Mouse (Mus musculus) brain, adult 2 months (tissue): ENCODE measurements around the gene Pdia6.

Experiments
- DNase-seq: peaks from one replicate; pipeline ENCODE4 v3.0.0; 2011; ENCODE audit warnings: low read depth, low spot score

The Pdia6 gene

DNA sequence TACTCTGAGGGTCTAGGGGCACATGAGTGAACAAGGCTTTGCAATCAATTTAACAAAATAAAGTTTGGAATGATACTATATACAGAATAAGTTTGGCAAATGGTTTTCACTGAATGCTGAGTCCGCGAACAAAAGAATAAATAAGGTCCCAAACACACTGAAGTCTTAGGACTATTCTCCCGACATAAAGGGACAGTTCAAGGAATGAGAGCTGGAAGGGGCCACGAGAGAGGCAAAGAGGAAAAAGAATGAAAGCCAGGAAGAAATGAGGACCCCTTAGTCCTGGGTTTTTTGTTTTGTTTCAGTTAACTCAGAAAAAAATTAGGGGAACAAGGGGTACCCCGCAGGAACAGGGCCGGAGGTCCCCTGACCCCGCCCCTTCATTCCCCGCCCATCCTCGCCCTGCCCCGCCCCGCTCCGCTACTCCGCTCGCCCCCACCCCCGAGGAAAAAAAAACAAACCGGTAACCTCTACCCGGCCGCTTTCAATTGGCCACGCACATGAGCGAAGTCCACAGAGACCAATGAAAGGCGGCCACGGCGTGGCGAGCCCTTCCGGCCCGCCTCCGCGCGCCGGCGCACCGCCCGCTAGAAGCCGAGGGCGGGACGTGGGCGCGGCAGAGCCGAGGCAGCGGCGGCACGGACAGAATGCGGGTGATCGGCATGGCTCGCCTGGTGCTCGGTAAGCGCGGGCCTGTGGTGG is at the start of gene Pdia6:
Pdia6 (plus strand) TSS at position 575 of the 702 bp plus-strand sequence.
- DNase-seq, result peak; percentile 98

DNA sequence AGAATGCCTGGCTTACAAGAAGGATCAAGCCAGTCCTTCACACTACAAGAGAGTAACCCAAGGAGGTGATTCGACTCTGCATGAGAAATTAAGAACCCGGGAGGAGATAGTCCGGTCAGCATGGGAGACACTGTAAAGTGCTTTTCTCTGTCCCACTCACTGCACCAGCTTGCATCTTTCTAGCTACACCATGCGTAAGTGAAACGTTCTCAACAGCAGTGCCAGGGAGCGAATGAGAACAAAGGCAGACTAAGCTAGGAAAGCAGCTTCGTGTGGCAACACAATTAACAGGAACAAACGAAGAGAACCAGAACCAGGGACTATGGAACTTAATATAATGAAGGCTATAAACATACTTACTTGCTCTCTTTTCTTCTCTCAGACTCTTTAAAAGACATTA is 48.0 kb upstream of the Pdia6 start:
- DNase-seq, result no peak

DNA sequence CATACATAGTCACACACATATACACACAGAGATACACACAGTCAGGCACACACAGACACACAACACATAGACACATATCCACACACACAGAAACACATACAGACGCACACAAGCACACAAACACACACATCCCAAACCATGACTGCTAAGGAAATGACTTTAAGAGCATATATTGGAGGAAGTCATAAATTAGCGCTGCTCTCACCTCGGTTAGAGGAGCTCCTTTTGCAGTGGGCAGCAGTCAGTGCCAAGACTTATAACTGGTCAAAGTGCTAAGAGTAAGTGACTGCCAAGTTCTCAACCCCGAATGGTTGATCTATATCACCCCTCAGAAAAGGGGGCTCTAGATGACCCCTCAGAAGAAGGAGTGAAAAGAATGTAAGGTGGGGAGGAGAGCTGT is 47.2 kb upstream of the Pdia6 start:
- DNase-seq, result no peak

DNA sequence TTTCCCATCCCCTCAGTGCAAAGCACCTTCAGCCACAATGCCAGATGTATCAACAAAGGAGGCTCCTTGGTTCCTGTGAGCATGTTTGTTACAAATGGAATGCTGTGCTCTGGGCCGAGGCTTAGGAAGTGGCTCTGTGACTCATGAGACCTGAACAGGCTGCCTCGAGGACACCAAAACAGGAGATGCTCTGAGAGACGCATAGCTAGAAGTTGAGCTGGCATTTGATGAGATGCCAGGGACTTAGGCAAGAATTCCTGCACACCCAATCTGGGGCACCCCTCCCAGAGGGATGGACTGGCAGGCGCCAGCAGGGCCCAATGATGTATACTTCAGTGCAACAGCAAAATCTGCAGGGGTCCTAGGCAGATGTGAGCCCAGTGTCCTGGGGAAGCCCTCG is 45.7 kb upstream of the Pdia6 start:
- peak; percentile 58 for DNase-seq

DNA sequence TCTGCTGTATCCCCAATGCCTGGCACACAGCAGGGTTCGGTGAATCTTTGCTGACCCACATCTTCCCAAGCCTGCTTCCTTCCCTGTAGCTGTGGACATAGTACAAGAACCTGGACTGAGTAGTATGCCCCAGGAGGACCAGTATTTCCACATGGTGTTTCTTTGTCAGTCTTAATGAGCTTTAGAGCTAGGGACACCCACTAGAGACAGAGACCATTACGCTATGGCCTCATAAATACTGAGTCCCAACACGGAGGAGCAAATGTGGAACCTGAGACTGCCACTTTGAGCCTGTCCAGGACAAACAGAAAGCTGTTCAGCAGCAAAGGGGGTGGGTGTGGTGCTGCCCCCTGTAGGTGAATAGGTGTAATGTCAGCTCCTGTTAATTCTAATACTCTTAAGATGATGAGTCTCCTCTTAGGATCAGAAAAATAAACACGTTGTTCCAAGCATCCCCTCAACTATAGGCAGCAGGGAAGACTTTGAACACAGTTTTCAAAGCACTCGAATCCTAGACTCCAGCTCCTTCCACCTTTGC is 44.4 kb upstream of the Pdia6 start:
- no peak for DNase-seq

DNA sequence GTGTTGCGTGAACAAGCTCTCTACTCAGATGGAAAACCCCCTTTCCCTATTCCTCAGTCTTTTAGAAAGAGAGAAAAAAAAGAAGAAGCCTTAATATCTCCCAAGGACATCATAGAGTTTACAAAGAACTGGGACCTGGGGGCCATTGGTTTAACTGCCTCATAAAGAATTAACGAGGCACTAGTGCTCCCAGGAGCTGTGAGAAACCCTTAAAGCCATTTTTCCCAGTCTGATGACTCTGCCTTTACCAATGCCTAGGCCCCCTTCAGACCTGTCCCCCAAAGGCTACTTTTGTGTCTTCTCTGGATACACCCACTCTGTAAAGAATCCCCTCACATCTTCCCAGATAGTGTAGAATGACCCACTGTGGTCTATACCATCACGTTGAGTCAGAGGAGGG is 43.3 kb upstream of the Pdia6 start:
- DNase-seq, result no peak

DNA sequence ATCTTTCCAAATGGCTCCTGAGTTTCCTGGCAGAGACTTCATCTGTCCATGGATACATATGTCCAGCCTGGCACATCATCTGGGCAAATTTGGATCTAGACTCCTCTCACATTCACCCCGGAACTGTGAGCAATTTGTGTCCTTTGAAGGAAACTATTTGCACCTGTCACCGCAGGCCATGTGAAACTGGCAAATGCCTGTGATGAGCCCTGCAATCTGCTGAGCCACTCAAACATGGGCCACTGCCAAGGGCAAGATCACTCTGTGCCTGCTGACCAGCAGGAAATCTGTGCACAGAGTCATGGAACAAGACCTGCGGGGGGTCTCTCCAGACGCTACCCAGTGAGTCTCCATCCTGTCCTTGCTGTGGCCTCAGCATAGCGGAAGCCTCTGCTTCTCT is 41.3 kb upstream of the Pdia6 start:
- peak; percentile 95 for DNase-seq

DNA sequence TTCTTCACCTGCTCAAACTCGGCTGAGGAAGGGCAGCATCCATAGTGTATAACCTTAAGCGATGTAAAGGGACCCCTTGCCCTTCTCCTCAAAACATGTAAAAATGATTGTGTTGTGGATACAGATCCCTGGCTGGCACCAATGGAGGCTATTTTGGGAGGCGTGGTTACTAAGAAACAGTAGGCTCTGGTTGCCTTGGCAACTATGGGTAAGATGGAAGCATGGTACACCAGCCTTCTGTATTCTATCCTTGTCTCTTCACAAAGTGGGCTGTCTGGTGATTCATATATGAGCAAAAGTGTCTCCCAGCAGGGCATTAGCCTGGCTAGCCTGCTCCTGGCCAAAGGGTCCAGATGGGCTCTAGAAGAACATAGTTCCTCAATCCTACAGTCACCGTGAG is 38.4 kb upstream of the Pdia6 start:
- DNase-seq, result peak; percentile 90

DNA sequence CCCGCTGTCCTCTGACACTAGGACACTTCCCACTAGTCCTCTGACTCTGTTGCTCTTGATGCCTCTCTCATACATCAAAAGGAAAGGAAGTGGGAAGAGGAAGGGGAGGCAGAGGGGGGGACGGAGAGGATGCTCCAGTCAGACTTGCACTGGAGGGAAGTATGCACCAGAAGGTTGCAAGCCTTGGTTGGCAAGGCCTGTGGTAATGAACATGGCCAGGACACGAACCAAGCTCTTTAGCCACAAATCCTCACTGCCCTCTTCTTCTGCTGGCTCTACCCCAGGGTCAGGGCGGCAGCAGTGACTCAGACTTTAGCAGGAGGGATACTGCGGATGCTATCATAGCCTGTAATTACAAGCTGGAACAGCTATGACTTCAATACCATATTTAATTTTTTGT is 35.8 kb upstream of the Pdia6 start:
- no peak for DNase-seq

DNA sequence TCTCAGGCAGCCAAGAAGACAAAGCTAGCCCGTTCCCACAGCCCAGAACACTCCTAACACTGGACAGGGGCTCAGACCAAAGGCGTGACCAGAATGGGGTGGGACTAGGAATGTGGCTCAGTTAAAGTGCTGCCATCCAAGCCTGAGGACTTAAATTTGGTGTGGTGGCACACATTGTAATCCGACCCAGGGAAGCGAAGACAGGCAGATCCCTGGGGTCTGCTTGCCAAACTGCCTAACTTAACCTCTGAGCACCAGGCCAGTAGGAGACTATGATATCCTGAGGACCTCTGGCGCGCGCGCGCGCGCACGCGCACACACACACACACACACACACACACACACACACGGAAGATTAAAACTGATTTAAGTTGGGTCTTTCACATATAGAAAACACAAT is 34.8 kb upstream of the Pdia6 start:
- no peak for DNase-seq

DNA sequence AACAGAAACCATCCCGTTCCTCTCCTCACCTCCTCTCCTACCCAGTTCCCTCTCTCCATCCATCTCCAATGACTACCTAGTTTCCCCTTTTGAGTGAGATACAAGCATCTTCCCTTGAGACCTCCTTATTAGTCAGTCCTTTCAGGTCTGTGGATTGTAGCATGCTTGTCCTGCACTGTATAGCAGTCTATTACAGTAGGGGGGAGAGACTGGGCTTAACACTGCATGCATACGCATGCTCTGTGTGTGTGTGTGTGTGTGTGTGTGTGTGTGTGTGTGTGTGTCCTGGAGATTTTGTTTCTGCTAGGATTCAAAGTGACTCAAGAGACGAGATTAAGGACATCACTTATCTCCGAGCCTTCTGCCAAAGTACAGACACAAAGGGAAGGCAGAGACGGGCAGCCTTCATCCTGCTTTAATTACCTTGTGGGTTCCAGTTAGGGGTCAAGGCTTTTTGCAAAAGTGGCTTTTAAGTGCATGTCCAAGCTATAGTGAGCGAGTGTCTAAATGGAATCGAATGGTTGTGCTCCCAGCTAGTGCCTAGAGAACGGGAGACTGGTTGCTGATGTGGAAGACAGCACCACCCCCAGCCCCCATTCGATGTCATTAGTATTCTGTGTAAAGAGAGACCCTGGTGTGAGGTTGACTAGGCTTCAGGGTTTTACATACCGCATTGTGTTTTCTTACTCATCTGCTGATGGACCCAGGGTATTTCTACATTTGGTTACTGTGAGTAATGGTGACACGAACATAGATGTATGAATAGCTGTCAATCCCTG is 30.6 kb upstream of the Pdia6 start:
- no peak for DNase-seq

DNA sequence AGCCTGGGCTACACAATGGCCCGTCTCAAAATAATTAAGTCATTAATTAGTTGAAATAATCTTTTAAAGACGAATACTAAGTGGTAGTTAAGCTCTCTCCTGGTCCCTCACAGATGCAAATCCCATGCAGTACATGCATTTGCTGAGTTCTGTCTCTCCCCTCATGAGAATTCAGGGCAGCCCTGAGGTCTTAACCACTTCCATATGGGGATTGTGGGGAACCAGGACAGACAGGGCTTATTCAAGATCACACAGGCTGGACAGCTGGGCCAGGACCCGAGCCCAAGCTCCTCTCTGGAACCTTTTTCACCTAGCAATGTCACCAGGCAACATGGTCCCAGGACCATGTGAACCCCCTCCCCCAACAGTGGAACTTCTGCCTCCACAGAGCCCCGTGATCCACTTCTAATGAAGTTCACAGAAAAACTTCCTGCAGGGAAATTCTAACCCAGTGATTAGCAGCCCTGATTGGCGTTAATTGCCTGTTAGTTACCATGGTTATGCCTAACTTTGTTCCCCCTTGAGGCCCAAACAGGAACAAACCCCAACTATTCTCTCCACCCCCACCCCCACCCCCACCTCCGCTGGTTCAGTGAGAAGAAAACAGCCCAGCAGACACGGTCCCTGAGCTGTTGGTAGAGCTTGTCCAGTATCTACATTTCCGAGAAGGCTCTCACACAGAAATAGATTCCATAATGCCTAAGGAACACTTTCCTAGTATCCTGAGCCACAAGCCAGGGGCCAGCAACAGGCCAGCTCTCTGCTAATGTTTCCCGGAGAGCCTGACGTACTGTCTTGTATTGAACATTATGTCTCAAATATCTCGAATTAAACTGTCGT is 27.5 kb upstream of the Pdia6 start:
- peak; percentile 58 for DNase-seq

DNA sequence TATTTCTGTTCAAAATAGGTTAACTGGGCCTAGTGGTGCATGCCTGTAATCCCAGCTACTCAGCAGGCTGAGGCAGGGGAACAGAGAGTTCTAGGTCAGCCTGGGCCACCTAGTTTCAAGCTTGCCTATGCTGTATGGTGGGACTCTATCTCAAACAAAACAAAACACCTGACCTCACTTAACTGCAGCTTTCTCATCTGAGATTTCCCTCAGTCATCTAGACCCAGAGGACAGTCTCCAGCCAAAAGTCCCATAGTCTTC is 27.0 kb upstream of the Pdia6 start:
- DNase-seq, result no peak

DNA sequence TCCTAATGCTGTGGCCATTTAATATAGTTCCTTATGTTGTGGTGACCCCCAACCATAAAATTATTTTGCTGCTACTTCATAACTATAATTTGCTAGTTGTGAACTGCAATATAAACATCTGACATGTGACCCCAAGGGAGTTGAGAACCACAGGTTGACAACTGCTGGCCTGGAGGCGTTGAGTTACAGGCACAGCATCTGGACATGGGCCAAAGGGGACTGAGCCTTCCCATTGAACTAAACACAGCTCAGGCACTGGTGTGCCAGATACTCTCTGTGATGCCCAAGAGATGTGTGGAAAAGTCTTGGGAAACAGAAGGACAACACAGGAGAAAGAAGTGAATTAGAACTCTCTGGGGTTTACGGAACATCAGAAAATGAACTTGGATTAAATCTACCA is 25.3 kb upstream of the Pdia6 start:
- no peak for DNase-seq

DNA sequence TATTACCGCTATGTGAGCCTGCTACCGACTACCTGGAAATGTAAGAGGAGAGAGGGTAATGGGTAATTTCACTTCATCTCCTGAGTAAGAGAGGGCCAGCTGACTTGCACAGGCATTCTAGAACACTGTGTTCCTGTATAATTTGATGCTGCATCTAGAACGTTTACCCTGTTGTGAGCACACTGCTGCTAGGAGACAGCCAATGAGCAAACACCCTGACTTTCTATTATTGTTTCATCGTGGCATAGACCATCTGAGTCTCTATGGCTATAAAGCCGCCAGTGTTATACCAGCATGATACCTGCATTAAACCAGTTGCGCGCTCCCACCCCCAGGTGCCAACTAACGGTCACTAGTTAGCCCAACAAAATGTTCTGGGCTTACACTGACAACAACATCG is 24.7 kb upstream of the Pdia6 start:
- peak; percentile 85 for DNase-seq

DNA sequence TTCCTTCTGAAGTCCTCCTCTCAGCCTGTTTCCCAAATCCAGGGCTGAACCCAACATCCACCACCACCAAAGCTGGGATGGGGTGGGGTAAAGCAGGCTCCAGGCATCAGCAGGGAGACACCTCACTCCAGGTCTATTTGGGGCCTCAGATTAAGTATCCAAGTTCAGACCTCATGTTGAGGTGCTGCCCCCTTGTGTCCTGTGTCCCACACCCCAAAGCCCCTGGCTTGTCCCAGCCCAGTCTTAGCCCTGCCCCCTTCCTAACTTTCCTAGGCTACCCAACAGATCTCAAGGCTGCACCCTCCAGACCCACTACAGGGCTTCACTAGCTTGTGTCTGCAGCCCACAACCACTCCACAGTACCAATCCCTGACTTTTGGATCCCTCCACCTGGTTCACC is 24.3 kb upstream of the Pdia6 start:
- no peak for DNase-seq

DNA sequence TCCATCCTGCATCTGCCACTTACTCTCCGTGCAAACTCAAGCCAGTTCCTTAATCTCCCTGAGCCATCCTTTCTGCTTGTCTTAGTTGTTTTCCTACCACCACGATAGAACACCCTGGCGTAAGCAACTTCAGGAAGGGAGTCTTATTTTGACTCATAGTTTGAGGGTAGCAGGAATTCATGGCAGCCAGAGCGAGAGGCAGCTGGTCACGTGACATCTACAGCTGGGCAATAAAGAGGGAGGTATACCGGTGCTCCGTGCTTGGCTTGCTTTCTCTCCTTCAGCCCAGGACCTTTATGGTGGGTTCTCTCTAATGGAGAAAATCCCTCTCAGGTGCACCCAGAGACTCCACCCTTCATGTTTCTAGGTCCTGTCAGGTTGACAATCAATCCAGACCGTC is 15.4 kb upstream of the Pdia6 start:
- DNase-seq, result no peak

DNA sequence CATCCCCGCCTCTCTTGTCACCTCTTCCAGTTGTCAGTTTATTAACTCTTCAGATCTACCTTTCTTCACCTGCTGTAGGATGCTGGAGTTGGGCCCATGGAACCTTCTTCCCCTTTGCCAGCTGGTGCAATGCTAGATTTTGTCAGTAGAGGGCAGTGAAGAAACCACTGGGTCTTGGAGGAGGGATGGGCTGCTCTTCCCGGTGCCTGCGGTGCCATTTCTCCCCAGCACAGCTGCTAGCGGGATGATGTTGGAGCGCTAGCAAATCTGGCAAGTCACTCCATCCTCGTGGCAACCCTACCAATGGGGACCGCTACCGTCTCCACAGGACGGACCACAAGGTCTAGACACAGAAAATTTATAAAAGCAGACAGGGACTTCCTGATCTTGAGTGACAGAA is 13.3 kb upstream of the Pdia6 start:
- peak; percentile 87 for DNase-seq

DNA sequence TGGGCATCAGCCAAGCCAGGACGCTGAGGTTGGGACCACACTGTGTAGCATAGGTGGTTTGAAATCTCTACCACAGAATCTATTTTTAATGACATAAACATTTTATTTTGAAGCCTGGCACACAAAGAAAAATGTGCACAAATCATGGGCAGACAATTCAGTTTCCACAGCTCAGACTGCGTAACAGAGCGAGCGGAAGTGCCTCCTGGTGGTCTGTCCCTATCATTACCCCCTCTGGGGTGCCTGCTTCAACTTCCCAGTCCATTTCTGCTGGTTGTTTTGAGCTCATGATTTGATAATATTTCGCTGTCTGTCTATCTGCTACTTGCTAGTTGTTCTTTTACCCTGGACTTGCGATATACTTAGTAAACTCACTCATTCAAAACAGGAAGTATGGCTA is 10.7 kb upstream of the Pdia6 start:
- no peak for DNase-seq

DNA sequence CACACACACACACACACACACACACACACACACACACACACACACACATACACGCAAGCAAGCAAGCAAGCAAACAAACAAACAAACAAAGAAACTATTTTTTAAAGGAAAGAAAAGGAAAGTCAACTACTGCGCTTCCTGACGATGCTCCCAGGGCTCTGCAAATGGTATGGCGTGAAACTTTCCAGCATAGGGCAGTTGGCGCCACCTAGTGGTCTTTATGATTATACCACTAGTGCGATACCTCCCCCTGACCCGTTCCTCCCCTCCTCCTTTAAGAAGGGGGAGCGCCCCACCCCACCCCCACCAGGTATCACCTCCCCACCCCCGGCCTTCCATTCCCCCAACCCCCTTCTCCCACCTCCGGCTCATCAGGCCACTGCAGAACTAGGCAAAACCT is 9.4 kb upstream of the Pdia6 start:
- DNase-seq, result peak; percentile 80

DNA sequence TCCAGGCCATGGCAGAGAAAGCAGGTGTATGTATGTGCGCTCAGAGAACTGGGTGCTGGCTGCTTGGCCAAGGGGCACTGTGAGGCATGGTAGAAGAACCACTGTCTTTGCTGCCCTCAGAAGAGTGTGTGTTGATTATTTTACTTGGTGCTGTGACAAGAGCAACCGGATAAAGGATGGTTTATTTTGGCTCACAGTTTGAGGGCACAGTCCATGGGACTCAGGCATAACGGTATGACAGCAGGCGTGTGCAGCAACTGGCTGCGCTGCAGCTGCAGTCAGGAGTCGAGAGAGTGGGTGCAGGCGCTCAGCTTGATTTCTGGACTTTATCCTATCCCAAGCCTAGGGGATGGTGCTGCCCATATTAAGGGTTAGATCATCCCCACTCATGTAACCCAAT is 7.9 kb upstream of the Pdia6 start:
- DNase-seq, result no peak

DNA sequence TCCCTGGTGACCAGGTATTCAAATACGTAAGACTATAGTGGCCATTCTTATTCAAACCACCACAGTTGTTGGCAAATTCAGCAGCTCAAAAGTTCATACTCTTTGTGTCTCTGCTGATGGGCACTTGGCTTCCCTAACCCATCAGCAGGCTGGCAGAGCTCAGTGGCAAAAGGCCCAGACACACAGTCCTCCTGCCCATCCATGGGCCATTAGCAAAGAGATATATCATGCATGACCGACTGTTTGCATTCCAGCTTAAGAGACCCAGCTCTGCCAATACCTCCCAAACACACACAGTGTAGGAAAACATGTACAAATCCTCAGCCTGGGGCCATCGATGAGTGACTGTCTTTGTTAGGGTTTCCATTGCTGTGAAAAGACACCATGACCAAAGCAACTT is 5.3 kb upstream of the Pdia6 start:
- DNase-seq, result no peak

DNA sequence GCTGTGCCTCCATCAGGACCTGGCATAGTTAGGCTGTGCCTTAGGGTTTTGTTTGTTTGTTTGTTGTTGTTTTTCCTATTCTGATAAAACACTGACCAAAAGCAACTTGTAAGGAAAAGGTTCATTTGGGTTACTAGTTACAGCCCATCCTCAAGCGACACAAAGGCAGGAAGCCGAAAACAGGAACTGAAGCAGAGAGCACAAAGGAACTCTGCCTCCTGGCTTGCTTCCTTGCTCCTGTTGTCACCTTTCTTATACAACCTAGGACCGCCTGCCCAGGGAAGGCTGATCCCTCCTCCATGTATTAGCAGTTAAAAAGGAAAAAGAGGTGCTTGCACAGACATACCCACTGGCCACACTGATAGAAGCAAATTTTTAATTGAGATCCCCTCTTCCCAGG is 2.5 kb upstream of the Pdia6 start:
- no peak for DNase-seq
